Mouse (Mus musculus) monocyte, adult 5-6 weeks (primary cell): ENCODE data around the gene Ccdc27. TPM values are rescaled to one million over a fixed set of nuclear protein-coding genes. Genes with fewer than 3 reads are reported as not detected.

Experiments used
- ATAC-seq: fragments of 153-309, 156-312 bp; replicated peaks from 2 replicates; pipeline ENCODE4 v1.8.0; 2017; ENCODE audit warnings: mild to moderate bottlenecking; ENCODE audit not compliant: low TSS enrichment, insufficient number of reproducible peaks, severe bottlenecking, poor library complexity, low FRiP score
- total RNA-seq: library from RNA; stranded (forward); fragments of 200-1000, 200-491, 200-594 nt; gene quantifications from 3 replicates; pipeline ENCODE4 v1.2.3, GENCODE M21; 2017

The Ccdc27 gene
- total RNA-seq, 1 experiment from 2014 or later, result not detected

- no peak for ATAC-seq
These were observed 49.8 kb downstream of the Ccdc27 start for GRCm38 (mm10) chr4:153992715-153993114.

- ATAC-seq, result no peak
These were observed 62.0 kb downstream of the Ccdc27 start for GRCm38 (mm10) chr4:153980470-153980869.

GRCm38 (mm10) chr4:153979243-153979642 lies 63.2 kb downstream of the Ccdc27 start:
- no peak for ATAC-seq

Other genes with a start within 250 kb of the Ccdc27 start
- 27.5 to 38.1 TPM (median 30.3 TPM) in 3 replicates for gene A430005L14Rik, start 85.4 kb downstream of the Ccdc27 start, total RNA-seq
- gene Dffb, start 67.6 kb downstream of the Ccdc27 start, total RNA-seq, result 15.3 to 16.6 TPM (median 15.4 TPM) in 3 replicates
- gene Cep104, start 67.5 kb downstream of the Ccdc27 start, total RNA-seq, result 3.7 to 8.5 TPM (median 3.9 TPM) in 3 replicates
- 43.7 to 56.2 TPM (median 54.8 TPM) in 3 replicates for gene Lrrc47, start 30.9 kb downstream of the Ccdc27 start, total RNA-seq
- gene Smim1, start 16.4 kb downstream of the Ccdc27 start, total RNA-seq, result 0.10 to 1.1 TPM (median 0.49 TPM) in 3 replicates
- gene Trp73, start 97.5 kb upstream of the Ccdc27 start, total RNA-seq, result not detected in 3 replicates
- 8.2 to 15.0 TPM (median 14.1 TPM) in 3 replicates for gene Wrap73, start 99.7 kb upstream of the Ccdc27 start, total RNA-seq
- gene Tprgl, start 118.0 kb upstream of the Ccdc27 start, total RNA-seq, result 73.1 to 107 TPM (median 99.0 TPM) in 3 replicates
- gene Megf6, start 128.1 kb upstream of the Ccdc27 start, total RNA-seq, result not detected in 3 replicates